Mouse (Mus musculus): ENCODE measurements at regions not wholly inside any gene's neighbourhood (a gene's known extent, or its start where the extent isn't known, plus 50 kb on each side); places are given as distances from the start of the nearest gene placed in this dataset.
"Not testable (repeated sequence)": the region's sequence is repeated elsewhere in the genome, so short reads cannot be mapped to it uniquely, and the experiment has no call there.

GRCm38 (mm10) chr16:29915346-29915745 is 148.8 kb upstream of the Hes1 start:
- no peak for DNase-seq (ENCODE audit: extremely low spot score)

DNA sequence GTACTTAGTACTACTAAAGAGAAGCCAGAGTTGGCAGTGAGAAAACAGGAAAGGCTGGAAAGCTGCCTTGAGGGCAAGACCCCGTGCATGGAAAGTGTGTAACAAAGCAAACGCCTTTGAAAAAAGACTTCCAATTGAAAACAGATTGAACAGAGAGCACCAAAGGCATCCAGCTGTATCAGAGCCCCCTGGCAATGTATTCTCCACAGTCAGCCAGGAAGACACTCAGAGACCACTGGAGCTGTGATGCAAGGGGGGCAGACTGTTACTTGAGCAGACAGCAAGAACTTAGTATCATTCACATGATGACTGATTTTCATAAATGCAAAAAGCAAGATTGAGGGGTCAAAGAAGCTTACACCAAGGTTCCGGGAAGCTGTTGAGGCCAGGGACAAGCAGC is 146.2 kb upstream of the Hes1 start:
- no peak for DNase-seq (ENCODE audit: extremely low spot score)

GRCm38 (mm10) chr16:29918396-29918795 is 145.8 kb upstream of the Hes1 start:
- no peak for DNase-seq (ENCODE audit: extremely low spot score)

- DNase-seq (ENCODE audit: extremely low spot score): no peak
Observed at GRCm38 (mm10) chr16:29920940-29921339, 143.2 kb upstream of the Hes1 start.

GRCm38 (mm10) chr16:29921385-29921784 is 142.8 kb upstream of the Hes1 start:
- no peak for DNase-seq (ENCODE audit: extremely low spot score)

GRCm38 (mm10) chr16:29927276-29927675 is 136.9 kb upstream of the Hes1 start:
- not testable (repeated sequence) for DNase-seq (ENCODE audit: extremely low spot score)

DNA sequence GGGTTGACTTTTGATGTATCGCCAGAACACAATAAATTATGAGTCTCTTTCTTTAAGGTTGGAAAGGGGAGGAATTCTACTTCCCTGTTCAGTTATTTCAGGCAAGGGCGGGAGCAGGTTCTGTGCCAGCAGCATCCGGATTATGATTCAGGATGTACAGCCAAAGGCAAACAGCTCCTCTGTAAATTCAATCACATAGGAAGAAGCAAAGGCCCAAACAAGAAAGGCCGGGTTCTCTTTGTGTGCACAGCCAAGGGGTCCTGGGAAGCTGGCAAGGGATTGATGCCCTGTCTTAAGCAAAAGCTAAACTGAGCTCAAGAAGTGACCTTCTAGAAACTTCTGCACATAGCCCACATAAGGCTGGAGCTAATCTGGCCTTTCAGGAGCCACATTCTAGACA is 135.9 kb upstream of the Hes1 start:
- DNase-seq (ENCODE audit: extremely low spot score): no peak

DNA sequence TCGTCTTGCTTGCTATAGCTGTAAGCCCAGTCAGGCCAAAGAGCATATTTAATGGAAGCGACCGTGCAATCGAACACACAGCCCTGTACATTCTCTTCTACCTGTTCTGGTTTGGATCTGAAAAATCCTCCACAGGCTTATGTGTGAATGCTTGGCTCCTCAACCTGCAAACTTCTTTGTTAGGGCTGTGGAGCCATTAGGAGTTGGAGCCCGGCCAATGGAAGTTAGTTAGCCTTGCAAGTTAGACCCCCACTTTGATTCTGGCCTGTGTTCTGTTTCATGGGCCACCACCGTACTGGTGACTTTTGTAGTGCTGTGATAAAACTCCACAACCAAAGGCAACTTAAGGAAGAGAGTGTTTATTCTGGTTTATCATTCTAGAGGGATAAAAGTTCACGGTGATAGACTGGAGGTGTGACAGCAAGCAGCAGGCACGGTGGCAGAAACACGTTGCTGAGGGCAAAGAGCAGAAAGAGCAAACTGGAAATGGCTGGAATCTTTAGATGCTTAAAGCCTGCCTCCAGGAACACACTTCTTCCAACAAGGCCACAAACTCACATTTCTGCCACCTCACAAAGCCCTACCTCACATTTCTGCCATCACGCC is 132.3 kb upstream of the Hes1 start:
- DNase-seq (ENCODE audit: extremely low spot score): no peak

DNA sequence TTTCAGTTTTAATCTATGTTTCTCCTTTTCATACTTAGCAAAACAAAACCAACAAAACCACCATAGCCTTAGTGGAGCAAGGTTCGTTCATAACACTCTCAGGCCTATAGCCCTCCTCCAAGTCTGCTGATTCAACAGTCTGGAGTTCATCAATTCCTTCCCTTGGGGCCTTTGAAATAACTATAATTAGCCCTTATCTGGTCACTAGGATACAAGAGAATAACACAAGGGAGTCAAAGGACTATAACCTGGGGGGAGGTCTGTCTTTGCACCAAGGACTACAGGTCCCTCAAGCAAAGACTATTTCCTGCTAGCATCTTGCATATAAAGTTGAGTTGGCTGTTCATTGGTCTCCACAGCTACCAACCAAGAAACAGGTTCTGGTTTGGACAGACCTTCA is 129.5 kb upstream of the Hes1 start:
- no peak for DNase-seq (ENCODE audit: extremely low spot score)

- no peak for DNase-seq (ENCODE audit: extremely low spot score)
Observed at GRCm38 (mm10) chr16:29938700-29939099, 125.5 kb upstream of the Hes1 start.

GRCm38 (mm10) chr16:29939331-29939850 is 124.8 kb upstream of the Hes1 start:
- no peak for DNase-seq (ENCODE audit: extremely low spot score)

GRCm38 (mm10) chr16:29939869-29940707 is 124.1 kb upstream of the Hes1 start:
- no peak for DNase-seq (ENCODE audit: extremely low spot score)

- no peak for DNase-seq (ENCODE audit: extremely low spot score)
Observed at GRCm38 (mm10) chr16:29942111-29942510, 122.1 kb upstream of the Hes1 start.

DNA sequence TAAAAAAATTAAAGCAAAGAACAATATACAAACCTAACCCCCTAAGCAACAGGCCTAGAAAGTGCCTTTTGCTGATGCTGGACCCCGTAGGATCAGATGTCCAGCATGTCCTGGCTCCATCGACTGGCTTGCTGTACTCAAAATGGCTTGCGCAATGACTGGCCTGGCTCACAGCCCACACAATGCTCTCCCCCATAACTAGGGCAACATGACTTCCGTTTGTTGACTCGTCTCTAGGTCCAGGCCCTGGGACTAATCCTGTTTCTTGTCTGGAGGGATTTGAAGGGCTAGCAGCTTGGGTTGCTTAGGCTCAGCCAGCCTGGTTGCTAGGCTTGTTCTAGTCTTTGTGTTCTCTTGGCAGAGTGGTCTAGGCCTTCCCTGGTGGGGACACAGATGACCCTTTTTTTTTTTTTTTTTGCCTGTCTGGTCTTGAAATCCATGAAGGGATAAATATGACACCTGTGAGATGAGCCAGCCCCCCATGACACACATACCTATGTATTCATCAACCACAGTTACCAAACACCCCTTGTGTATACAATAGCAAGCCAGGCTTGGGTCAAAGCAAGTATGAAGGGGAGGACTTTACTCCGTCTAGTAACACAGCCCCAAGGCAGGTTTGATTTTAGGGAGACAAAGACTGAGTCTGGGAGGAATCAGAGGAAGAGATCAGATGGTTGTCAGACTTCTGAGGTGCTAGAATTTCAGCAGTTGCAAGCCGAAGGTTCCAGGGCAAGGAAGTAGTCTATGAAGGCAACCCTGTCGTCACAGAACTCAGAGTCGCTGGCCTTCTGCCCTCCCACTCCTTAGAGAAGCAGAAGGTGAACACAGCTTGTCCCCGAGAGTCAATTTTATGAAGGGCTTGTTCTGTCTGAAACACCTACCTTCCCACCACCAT is 120.0 kb upstream of the Hes1 start:
- no peak for DNase-seq (ENCODE audit: extremely low spot score)

DNA sequence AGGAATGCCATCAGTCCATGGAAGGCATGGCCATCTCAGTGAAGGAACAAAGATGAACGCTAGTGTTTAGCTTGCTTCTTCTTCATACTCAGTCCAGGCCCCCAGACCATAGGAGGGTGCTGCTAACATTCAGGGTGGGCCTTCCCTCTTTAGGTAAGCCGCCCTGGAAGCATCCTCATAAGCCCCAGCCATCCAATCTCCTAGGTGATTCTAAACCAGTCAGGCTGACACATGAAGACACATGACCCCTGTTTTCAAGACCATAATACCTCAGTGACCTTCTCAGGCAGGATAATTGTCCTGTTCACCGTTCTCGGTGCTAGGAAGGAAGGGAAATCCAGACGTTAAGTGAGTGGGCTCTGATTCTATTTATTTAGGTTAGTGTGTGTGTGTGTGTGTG is 119.2 kb upstream of the Hes1 start:
- DNase-seq (ENCODE audit: extremely low spot score): no peak

GRCm38 (mm10) chr16:29945376-29945890 is 118.8 kb upstream of the Hes1 start:
- no peak for DNase-seq (ENCODE audit: extremely low spot score)

DNA sequence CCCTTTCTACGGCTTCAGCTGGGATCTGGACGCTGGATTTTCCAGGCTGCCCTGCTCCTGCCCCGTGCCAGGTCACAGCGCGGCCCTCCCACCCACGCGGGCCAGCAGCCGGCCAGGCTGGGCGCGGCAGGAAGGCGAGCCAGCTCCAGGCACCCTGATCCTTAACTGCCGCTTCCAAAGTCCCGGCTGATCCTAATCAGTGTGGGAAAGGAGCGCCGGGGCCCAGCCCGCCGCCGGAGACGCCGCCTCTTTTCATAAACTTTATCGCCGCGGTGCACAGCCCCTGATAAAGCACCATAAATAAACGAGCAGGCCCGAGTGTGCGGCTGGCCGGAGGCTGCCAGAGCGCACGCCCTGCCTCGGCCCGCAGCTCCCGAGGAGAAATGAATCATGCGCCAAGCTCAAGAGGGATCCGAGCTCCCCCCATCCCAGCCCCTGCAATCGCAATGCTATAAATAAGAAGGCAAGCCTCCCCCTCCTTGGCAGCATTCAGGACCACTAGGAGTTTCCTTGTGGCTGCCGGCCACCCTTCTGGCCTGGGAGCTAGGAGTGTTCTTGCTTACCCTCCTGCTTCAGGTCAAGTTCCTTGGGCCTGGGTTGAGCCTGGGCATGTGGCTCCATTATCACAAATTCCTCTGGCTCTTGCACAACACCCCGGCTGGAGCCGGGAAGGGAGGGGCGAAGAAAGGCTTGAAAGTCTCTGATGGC is 118.1 kb upstream of the Hes1 start:
- DNase-seq (ENCODE audit: extremely low spot score): peak; percentile 74

DNA sequence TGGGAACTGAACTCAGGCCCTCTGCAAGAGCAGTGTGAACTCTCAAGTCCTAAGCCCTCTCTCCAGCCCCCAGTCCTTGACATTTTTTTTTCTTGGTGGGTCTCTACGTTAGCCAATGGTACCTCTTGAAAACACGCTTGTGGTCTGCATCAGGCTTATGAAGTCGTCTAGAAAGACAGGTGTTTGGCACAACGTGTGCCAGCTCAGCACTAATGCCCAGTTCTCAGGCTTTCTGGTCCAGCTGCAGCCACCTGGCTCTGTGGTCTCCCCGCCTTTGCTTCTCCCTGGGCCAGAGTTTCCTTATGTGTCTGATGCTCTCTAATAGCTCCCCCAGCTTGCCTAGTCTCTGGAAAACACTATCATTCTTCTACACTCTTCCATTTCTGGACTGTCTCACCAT is 117.2 kb upstream of the Hes1 start:
- no peak for DNase-seq (ENCODE audit: extremely low spot score)

GRCm38 (mm10) chr16:29947670-29948069 is 116.5 kb upstream of the Hes1 start:
- DNase-seq (ENCODE audit: extremely low spot score): no peak

- no peak for DNase-seq (ENCODE audit: extremely low spot score)
Observed at GRCm38 (mm10) chr16:29950136-29950535, 114.0 kb upstream of the Hes1 start.

GRCm38 (mm10) chr16:29950791-29951190 is 113.4 kb upstream of the Hes1 start:
- no peak for DNase-seq (ENCODE audit: extremely low spot score)

All from embryo, embryonic 9.5 days (tissue).